Mouse (Mus musculus) ES-E14 (cell line): ENCODE data around the gene C1qtnf5.

ENCODE experiments used
- CHD2 ChIP-seq: IDR thresholded peaks from 2 replicates; pipeline ENCODE4 v1.6.1; 2014; ENCODE audit warnings: mild to moderate bottlenecking, low read depth, low read length, inconsistent platforms
- HCFC1 ChIP-seq: IDR thresholded peaks from 2 replicates; pipeline ENCODE4 v1.6.1; 2012; ENCODE audit warnings: low read length, inconsistent platforms, borderline replicate concordance; ENCODE audit not compliant: insufficient read depth
- ZNF384 ChIP-seq: IDR thresholded peaks from 2 replicates; pipeline ENCODE4 v1.6.1; 2012; ENCODE audit warnings: low read depth, low read length, inconsistent platforms

GRCm38 (mm10) chr9:44109360-44110095 lies 2.5 kb downstream of the C1qtnf5 start:
- TF ChIP-seq CHD2 (no peak), ZNF384 (no peak), HCFC1 (no peak)
